Mouse (Mus musculus) testis, adult 10 weeks (tissue): ENCODE data around the gene Arhgap5. TPM values are rescaled to one million over a fixed set of nuclear protein-coding genes. Genes with fewer than 3 reads are reported as not detected.

ENCODE experiments used
- polyA plus RNA-seq: library from polyadenylated mRNA; stranded (reverse); fragments of 350-450 nt; fragmentation: Illumina TruSeq; extraction: RNeasy Lipid Tissue Mini Kit (QIAGEN cat#74804); gene quantifications from one replicate; pipeline ENCODE4 v1.2.3, GENCODE M21; 2014; ENCODE audit warnings: low read depth, low replicate concordance

Arhgap5 gene
- polyA plus RNA-seq: 307 TPM

DNA sequence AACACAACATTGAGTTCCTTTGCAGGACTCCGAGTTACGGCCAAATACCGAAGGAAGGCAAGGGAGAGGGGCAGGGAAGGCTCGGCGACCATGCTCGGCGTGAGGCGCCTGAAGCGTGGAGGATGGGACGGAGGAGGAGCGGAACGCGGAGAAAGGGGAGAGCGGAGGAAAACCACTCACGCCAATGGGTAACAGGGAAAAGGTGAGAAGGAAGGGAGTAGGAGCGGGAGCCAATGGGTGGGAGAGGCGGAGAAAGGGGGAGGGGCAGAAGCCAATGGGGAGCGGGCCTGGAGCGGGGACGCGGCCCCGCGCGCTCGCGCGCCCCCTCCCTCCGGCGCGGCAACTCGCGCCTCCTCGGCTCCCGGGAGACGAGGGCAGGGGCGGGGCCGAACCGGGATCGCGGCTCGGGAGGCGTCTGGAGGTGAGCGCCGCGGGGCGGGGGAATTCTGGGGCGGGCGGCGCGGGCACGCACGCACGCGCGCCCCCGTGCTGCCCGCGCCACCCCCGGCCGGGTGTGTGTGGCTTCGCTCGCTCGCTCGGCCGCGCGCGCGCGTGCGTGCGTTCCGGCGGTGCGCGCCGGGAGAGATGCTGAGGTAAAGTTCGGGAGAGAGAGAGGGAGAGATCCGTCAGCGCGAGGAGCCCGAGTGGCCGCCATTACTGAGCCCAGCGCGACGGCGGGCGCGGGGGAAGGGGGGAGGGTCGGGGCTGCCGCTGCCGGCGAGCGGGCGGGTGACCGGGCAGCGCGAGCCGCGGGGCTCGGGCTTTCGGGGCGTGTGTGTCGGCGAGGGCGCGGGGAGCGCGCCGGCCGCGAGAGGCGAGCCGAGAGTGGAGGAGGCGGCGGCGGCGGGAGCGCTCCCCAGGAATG lies at the start of gene Arhgap5:
TSS of gene Arhgap5 (plus strand) at position 517 of the 865 bp plus-strand sequence.

Other genes starting within 250 kb of the Arhgap5 start
- 0.99 TPM for gene Akap6, start 195.4 kb downstream of the Arhgap5 start, polyA plus RNA-seq